Mouse (Mus musculus) heart, embryonic 13.5 days (tissue): Measurements from ENCODE around the gene Pcare. TPM values are rescaled to one million over a fixed set of nuclear protein-coding genes. Genes with fewer than 3 reads are reported as not detected.

ENCODE experiments used
- ATAC-seq: fragments of 200-750 bp; cut with Nextera tagmentation; 2 replicates; pipeline ENCODE4 v1.8.0; 2017; ENCODE audit warnings: moderate TSS enrichment; ENCODE audit not compliant: insufficient number of reproducible peaks, low FRiP score, low TSS enrichment; ENCODE audit errors: extremely low read depth
- H3K27ac ChIP-seq: fragments of 300-500 bp; sonication (generic); replicated peaks from 2 replicates; pipeline ENCODE4 v1.5.1; 2015; ENCODE audit warnings: moderate library complexity, mild to moderate bottlenecking, inconsistent platforms
- H3K27me3 ChIP-seq: fragments of 300-500 bp; sonication (generic); replicated peaks from 2 replicates; pipeline ENCODE4 v1.6.1; 2015; ENCODE audit warnings: mild to moderate bottlenecking, inconsistent platforms
- H3K36me3 ChIP-seq: fragments of 300-500 bp; sonication (generic); 2 replicates; pipeline ENCODE4 v1.6.1; 2015; ENCODE audit warnings: mild to moderate bottlenecking, inconsistent platforms
- H3K4me1 ChIP-seq: fragments of 300-500 bp; sonication (generic); 2 replicates; pipeline ENCODE4 v1.6.1; 2015; ENCODE audit warnings: inconsistent platforms
- H3K4me2 ChIP-seq: fragments of 300-500 bp; sonication (generic); 2 replicates; pipeline ENCODE4 v1.6.1; 2015; ENCODE audit warnings: inconsistent platforms, mild to moderate bottlenecking, moderate library complexity
- H3K4me3 ChIP-seq: fragments of 300-500 bp; sonication (generic); 2 replicates; pipeline ENCODE4 v1.5.1; 2015; ENCODE audit warnings: moderate library complexity, mild to moderate bottlenecking, inconsistent platforms
- H3K9ac ChIP-seq: fragments of 300-500 bp; sonication (generic); 2 replicates; pipeline ENCODE4 v1.6.1; 2015; ENCODE audit warnings: inconsistent platforms, mild to moderate bottlenecking, moderate library complexity
- H3K9me3 ChIP-seq: fragments of 300-500 bp; sonication (generic); 2 replicates; pipeline ENCODE4 v1.6.1; 2016; ENCODE audit warnings: inconsistent platforms
- WGBS: fragments of 180-500 bp; shearing (Covaris S2); methylation state at CpG from one replicate; pipeline ENCODE4 v1.1.7; 2015; ENCODE audit warnings: mixed read lengths; 5-methylcytosine and 5-hydroxymethylcytosine counted together
- polyA plus RNA-seq: library from polyadenylated mRNA; unstranded; fragments of >200 nt; fragmentation: Nextera tagmentation; extraction: Ambion mirVana; gene quantifications from 2 replicates; pipeline ENCODE4 v1.2.1, GENCODE M21; 2015

The Pcare gene
- polyA plus RNA-seq, 1 experiment from 2014 or later, result not detected

- Histone ChIP-seq H3K4me1 (peaks cover 12% of the 10 kb centered on the region), H3K9me3 (no peaks in the 10 kb centered on the region), H3K27me3 (no peaks in the 10 kb centered on the region), H3K27ac (0 out of 2 replicates have a peak overlapping the region, but pooled peaks have one; percentile 12), H3K9ac (no peak overlapping the region), H3K36me3 (no peaks in the 10 kb centered on the region), H3K4me3 (no peak overlapping the region), H3K4me2 (no peak overlapping the region)
- 38% methylated on average over 2 of the region's 2 CpGs for WGBS
- no peak for ATAC-seq
These were observed 22.0 kb downstream of the Pcare start for GRCm38 (mm10) chr17:71730655-71731054.

GRCm38 (mm10) chr17:71721019-71721418, 31.7 kb downstream of the Pcare start:
- 19% methylated on average over 3 of the region's 3 CpGs for WGBS
- Histone ChIP-seq H3K4me2 (peak overlapping the region; percentile 35), H3K9ac (peak overlapping the region; percentile 45; the same call in 1 of the 2 replicates), H3K4me1 (peaks cover 24% of the 10 kb centered on the region), H3K27me3 (no peaks in the 10 kb centered on the region), H3K9me3 (no peaks in the 10 kb centered on the region), H3K36me3 (peaks cover 3% of the 10 kb centered on the region; the same call in 1 of the 2 replicates), H3K4me3 (no peak overlapping the region), H3K27ac (peak overlapping the region; percentile 95)
- ATAC-seq, result peak; percentile 58; the same call in 1 of the 2 replicates

GRCm38 (mm10) chr17:71720434-71720833, 32.3 kb downstream of the Pcare start:
- H3K27ac ChIP-seq, result peak overlapping the region; percentile 95
- H3K9me3 ChIP-seq, result no peaks in the 10 kb centered on the region
- H3K4me3 ChIP-seq, result no peak overlapping the region
- ATAC-seq, result no peak
- H3K36me3 ChIP-seq, result peaks cover 3% of the 10 kb centered on the region; the same call in 1 of the 2 replicates
- peaks cover 24% of the 10 kb centered on the region for H3K4me1 ChIP-seq
- no peaks in the 10 kb centered on the region for H3K27me3 ChIP-seq
- H3K9ac ChIP-seq, result peak overlapping the region; percentile 45; the same call in 1 of the 2 replicates
- peak overlapping the region; percentile 35; the same call in 1 of the 2 replicates for H3K4me2 ChIP-seq

- H3K36me3 ChIP-seq, result peaks cover 3% of the 10 kb centered on the region; the same call in 1 of the 2 replicates
- no peak for ATAC-seq
- no peak overlapping the region for H3K4me3 ChIP-seq
- WGBS, result 87% methylated on average over 8 of the region's 8 CpGs
- no peaks in the 10 kb centered on the region for H3K9me3 ChIP-seq
- peaks cover 32% of the 10 kb centered on the region for H3K4me1 ChIP-seq
- H3K27me3 ChIP-seq, result no peaks in the 10 kb centered on the region
- H3K27ac ChIP-seq, result no peak overlapping the region
- H3K9ac ChIP-seq, result no peak overlapping the region
- H3K4me2 ChIP-seq, result no peak overlapping the region
These were observed 34.6 kb downstream of the Pcare start for GRCm38 (mm10) chr17:71717881-71718625.

- no peak overlapping the region for H3K27ac ChIP-seq
- H3K4me3 ChIP-seq, result no peak overlapping the region
- WGBS, result 60% methylated on average over 3 of the region's 3 CpGs
- no peak overlapping the region for H3K9ac ChIP-seq
- H3K9me3 ChIP-seq, result no peaks in the 10 kb centered on the region
- peaks cover 38% of the 10 kb centered on the region for H3K4me1 ChIP-seq
- H3K27me3 ChIP-seq, result no peaks in the 10 kb centered on the region
- H3K36me3 ChIP-seq, result peaks cover 3% of the 10 kb centered on the region; the same call in 1 of the 2 replicates
- no peak overlapping the region for H3K4me2 ChIP-seq
- ATAC-seq, result no peak
These were observed 37.7 kb downstream of the Pcare start for GRCm38 (mm10) chr17:71715034-71715433.

- H3K4me2 ChIP-seq, result no peak overlapping the region
- no peak for ATAC-seq
- no peak overlapping the region for H3K4me3 ChIP-seq
- no peaks in the 10 kb centered on the region for H3K27me3 ChIP-seq
- H3K4me1 ChIP-seq, result peaks cover 55% of the 10 kb centered on the region
- no peaks in the 10 kb centered on the region for H3K9me3 ChIP-seq
- 0 out of 2 replicates have a peak overlapping the region, but pooled peaks have one; percentile 25 for H3K9ac ChIP-seq
- 37% methylated on average over 6 of the region's 6 CpGs for WGBS
- peaks cover under 1% of the 10 kb centered on the region; the same call in 1 of the 2 replicates for H3K36me3 ChIP-seq
- peak overlapping the region; percentile 86 for H3K27ac ChIP-seq
These were observed 40.4 kb downstream of the Pcare start for GRCm38 (mm10) chr17:71712279-71712678.

GRCm38 (mm10) chr17:71707715-71708114, 45.0 kb downstream of the Pcare start:
- Histone ChIP-seq H3K27me3 (no peaks in the 10 kb centered on the region), H3K36me3 (no peaks in the 10 kb centered on the region), H3K27ac (no peak overlapping the region), H3K9ac (peak overlapping the region; percentile 37; the same call in 1 of the 2 replicates), H3K9me3 (peaks cover 5% of the 10 kb centered on the region), H3K4me3 (no peak overlapping the region), H3K4me1 (peaks cover 55% of the 10 kb centered on the region), H3K4me2 (no peak overlapping the region)
- no peak for ATAC-seq
- WGBS, result 51% methylated on average over 4 of the region's 4 CpGs

- H3K27ac ChIP-seq, result peak overlapping the region; percentile 76
- peaks cover 39% of the 10 kb centered on the region for H3K4me1 ChIP-seq
- no peaks in the 10 kb centered on the region for H3K27me3 ChIP-seq
- H3K36me3 ChIP-seq, result no peaks in the 10 kb centered on the region
- H3K9me3 ChIP-seq, result peaks cover 5% of the 10 kb centered on the region
- no peak for ATAC-seq
- H3K9ac ChIP-seq, result no peak overlapping the region; the same call in 1 of the 2 replicates
- no peak overlapping the region for H3K4me3 ChIP-seq
- no peak overlapping the region for H3K4me2 ChIP-seq
- WGBS, result 58% methylated on average over 14 of the region's 14 CpGs
These were observed 46.9 kb downstream of the Pcare start for GRCm38 (mm10) chr17:71705550-71706480.

- ATAC-seq, result no peak
- Histone ChIP-seq H3K4me2 (no peak overlapping the region), H3K9ac (no peak overlapping the region), H3K36me3 (no peaks in the 10 kb centered on the region), H3K9me3 (peaks cover 5% of the 10 kb centered on the region), H3K4me1 (peaks cover 32% of the 10 kb centered on the region), H3K27ac (peak overlapping the region; percentile 76), H3K27me3 (no peaks in the 10 kb centered on the region), H3K4me3 (no peak overlapping the region)
- 28% methylated on average over 1 of the region's 1 CpGs for WGBS
These were observed 47.6 kb downstream of the Pcare start for GRCm38 (mm10) chr17:71705113-71705512.

GRCm38 (mm10) chr17:71698619-71698956, 54.1 kb downstream of the Pcare start:
- ATAC-seq, result peak; percentile 42; the same call in 1 of the 2 replicates
- Histone ChIP-seq H3K9me3 (no peaks in the 10 kb centered on the region), H3K27me3 (no peaks in the 10 kb centered on the region), H3K9ac (0 out of 2 replicates have a peak overlapping the region, but pooled peaks have one; percentile 44), H3K4me1 (peaks cover 41% of the 10 kb centered on the region), H3K4me3 (no peak overlapping the region), H3K36me3 (no peaks in the 10 kb centered on the region), H3K4me2 (peak overlapping the region; percentile 36; the same call in 1 of the 2 replicates), H3K27ac (peak overlapping the region; percentile 90)
- 29% methylated on average over 11 of the region's 11 CpGs for WGBS
